Mouse (Mus musculus): ENCODE measurements around the gene Gm20388. TPM values are rescaled to one million over a fixed set of nuclear protein-coding genes. Genes with fewer than 3 reads are reported as not detected.
A peak's percentile ranks its signal among the peaks of the same experiment; 100 is the strongest.

Gene Gm20388
- total RNA-seq, 2 experiments from 2014 or later: 1.9 to 2.0 TPM

DNA sequence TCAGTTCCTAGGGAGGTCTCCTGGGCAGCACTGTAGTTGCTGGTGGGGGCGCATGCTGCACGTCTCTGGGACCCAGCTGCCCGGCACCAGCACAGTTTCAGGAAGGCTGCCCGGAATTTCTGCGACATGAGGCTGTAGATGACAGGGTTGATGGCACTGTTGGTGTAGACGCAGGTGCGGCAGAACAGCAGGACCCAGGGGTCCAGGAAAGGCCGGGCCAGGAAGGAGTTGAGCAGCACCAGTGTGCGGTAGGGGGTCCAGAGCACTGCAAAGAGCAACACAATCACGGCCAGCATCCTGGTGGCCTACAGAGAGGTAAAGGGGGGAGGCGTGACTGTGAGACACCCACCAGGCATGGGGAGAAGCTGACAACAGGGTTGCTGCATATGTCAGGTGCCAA is 2446.6 kb downstream of the Gm20388 start:
- DNase-seq: no peak

- DNase-seq: no peak
Observed at GRCm38 (mm10) chr8:122357641-122358040, 2447.0 kb downstream of the Gm20388 start.

- DNase-seq: no peak
Observed at GRCm38 (mm10) chr8:122359111-122359775, 2448.6 kb downstream of the Gm20388 start.

GRCm38 (mm10) chr8:122360696-122361416 is 2450.2 kb downstream of the Gm20388 start, which contains the start of gene Trhr2:
Gene Trhr2 (minus strand): TSS chr8:122360746.
- DNase-seq: no peak

DNA sequence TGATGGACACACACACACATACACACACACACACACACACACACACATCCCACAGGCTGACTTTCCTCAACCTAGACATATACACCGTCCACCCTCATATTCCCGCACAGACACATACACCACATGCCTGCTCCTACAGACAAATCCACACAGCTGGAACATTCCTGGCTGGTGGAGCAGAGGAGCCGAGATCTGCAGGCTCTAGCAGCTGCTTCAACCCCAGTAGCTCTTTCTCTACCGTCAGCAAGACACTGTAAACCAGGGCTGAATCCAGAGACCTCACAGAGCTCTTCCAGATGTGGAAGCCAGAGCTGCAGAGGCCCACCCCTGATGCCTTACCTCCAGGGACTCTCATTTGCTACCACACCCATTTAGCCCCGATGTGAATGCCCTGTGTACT is 2451.6 kb downstream of the Gm20388 start:
- no peak for DNase-seq

DNA sequence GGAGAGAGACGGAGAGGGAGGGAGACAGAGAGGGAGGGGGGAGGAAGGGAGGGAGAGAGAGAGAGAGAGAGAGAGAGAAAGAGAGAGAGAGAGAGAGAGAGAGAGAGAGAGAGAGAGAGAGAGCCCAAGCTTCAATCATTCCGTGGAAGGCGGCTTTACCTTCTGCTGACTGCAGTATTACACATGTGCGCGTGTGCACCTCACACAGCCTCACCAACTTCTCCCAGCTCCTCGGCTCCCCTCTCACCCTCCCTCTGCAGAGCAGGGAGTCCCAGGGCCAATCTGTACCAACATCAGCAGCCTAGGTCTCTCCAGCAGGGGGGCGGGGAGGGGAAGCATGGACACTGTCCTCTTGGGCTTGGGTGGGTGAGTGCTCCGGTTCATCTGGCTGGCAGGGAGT is 2452.3 kb downstream of the Gm20388 start:
- no peak for DNase-seq

GRCm38 (mm10) chr8:122368494-122368893 is 2457.9 kb downstream of the Gm20388 start:
- DNase-seq: no peak

DNA sequence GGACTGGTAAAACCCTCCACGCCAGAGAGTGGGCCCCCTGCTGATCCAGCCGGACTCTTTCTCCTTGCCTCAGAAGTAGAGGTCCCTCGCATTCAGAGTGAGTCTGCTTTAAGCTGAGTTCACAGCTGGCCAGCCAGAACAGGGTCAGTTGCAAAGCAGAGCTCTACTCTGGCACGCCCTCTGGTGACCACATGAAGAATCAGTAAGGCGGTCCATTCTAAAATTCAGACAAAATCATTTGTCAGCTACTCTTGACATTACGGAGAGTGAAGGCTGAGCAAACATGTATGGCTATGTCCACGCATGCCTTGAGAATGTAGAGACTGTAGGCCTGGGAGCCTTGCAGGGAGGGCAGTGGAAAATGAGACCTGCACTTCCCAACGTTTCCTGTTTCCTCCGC is 2459.0 kb downstream of the Gm20388 start:
- DNase-seq: peak; percentile 79

DNA sequence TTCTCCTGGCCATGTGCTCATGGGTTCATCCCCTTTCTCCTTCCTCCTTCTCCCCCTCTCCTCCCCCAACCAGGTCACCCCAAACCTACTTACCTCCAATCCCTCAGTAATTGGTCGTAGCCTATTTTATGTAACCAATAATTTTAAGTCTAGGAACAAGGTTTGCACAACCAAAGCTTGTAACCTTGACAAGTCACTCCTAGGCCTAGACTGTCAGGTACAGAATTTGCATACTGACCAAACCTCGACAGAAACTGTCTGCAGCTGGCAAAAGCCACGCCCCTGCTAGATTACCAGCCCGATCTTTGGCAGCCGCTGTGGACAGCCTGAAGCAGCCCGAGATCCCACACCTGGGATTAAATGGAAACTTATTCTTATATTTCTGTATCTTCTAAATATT is 2461.1 kb downstream of the Gm20388 start:
- no peak for DNase-seq

GRCm38 (mm10) chr8:122375320-122375719 is 2464.7 kb downstream of the Gm20388 start:
- DNase-seq: no peak

GRCm38 (mm10) chr8:122375751-122376364 is 2465.2 kb downstream of the Gm20388 start:
- DNase-seq: no peak

DNA sequence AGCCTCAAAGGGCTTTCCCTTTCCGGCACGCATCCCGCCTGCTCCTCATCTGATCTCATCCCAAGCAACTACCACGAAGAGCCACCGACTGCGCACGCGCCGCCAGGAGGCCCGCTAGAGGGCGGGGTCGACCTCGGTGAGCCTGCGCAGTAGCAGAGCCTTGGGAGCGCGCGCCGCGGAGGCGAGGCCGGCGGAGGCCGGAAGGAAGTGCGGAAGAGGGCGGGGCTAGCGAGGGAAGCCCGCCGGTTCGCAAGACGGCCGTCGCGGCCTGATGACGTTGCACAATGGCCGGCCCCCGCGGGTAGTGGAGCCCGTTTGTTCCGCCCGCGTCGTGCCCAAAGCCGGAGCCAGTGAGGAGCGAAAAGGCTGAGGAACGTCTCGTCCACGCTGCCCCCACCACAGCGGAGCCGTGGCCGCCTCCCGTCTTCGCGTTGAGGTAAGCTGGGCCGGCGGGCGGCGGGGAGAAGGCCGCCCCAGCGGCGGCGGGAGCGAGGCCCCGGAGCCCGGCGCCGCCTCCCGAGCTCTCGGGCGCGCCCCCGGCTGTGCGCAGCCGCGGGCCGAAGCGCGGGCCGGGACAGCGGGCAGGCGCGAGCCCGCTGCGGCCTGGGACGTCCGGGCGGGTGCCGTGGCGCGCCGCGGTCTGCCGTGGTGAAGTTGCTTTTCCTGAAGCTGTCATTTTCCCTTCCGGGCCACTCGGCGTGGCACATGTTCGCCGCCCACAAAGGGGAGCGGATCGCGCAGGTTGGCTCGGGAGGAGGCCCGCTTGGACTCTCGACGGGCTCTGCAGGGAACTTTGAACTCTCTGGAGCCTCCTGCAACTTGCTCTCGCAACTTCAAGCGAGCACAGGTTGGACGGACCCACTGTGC is 2466.0 kb downstream of the Gm20388 start, which contains the start of gene Zc3h18:
Zc3h18 (plus strand) TSS at position 245 of the 867 bp plus-strand sequence.
- DNase-seq: peak; percentile 99

DNA sequence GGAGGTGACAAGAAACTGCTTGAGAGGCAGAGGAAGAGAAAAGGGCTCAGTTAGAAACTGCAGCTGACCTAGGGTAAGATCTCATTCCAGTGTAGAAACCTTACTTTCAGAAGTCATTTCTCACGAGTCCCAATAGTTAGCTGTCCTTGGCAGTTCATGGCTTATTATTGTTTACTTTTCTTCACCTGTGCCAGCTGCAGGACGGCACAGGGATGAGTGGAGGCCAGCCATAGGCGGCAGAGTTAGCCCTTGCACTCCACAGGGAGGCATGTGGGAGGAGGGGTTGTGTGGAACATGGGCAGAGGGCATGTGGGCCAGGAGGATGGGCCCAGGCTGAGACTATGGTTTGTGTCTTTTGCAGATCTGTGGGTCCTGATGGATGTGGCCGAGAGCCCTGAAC is 2472.4 kb downstream of the Gm20388 start:
- no peak for DNase-seq

DNA sequence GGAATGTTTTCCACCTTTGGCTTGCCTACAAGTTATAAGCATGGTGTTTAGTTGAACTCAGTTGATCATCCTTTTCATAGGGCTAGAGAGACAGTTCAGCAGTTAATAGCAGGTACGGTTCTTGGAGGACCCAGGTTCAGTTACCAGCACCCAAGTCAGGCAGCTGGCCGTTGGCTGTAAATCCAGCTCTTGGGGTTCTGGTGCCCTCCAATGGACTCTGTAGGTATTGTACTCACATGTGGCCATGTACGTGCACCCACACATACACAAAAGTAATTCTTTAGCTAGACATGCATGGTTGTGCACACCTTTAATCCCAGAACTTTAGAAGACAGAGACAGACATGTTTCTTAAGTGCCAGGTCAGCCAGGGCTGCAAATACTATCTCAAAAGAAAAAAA is 2478.7 kb downstream of the Gm20388 start:
- no peak for DNase-seq

DNA sequence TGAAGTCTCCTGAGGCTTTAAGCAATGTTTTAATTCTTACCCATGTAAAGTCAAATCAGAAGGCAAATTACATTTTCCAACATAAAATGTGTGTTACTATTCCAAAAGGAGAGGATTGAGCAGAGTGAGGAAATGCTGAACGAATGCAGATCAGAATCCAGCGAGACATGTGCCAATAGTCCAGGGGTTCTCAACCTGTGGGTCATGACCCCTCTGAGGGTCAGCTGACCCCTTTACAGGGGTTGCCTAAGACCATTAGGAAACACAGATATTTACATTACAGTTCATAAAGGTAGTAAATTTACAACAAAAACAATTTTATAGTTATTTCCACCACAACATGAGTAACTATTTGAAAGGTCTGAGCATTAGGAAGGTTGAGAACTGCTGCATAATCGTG is 2480.1 kb downstream of the Gm20388 start:
- DNase-seq: no peak

DNA sequence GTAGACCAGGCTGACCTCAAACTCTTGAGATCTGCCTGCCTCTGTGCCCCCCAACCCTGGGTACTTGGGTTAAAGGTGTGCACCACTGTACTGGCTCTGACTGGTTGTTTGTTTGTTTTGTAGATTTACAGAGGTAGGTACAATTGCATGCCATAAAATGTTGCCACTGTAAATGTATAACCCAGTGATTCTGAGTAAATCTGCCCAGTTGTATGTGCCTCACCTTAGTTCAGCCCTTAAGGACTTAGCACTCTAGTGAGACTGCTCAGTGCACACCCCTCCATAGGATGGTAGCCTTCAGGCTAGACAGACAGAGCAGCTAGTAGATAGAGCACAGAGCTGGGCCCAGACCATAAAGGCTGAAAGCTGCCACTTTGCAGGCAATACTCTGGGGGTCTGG is 2483.1 kb downstream of the Gm20388 start:
- no peak for DNase-seq

- no peak for DNase-seq
Observed at GRCm38 (mm10) chr8:122395291-122395690, 2484.7 kb downstream of the Gm20388 start.

GRCm38 (mm10) chr8:122398186-122398585 is 2487.5 kb downstream of the Gm20388 start:
- DNase-seq: no peak

DNA sequence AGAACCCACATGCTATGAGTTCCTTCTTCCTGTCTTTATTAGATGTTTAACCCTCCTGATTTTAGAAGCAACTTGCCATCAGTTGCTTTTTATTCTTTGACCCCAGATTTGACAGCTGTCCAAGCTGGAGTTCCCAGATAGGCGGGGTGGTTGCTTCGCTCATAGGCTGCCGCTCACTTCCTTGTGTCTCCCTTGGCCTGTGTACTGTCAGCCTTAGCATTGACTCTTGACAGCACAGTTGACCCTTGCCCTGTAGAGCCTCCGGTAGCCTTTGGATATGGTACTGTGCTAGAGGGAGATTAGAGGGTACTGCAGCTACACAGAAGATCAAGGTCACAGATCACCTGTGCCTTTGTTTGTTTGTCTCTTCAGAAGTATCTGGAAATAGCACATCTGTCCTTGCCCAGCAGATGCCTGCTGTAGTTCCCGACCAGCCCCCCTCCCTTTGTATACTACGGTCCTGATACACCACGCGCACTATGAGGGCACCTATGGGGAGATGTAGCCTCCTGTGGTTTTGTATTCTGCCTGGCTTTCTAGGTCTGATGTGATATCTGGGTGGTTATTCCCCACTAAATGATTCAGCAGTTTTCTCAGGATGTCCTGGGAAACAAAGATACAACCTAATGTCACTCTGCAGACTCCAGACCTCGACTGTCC is 2494.6 kb downstream of the Gm20388 start:
- DNase-seq: no peak

- DNase-seq: no peak
Observed at GRCm38 (mm10) chr8:122407678-122408077, 2497.0 kb downstream of the Gm20388 start.

GRCm38 (mm10) chr8:122414311-122414710 is 2503.7 kb downstream of the Gm20388 start:
- DNase-seq: no peak

- DNase-seq: no peak
Observed at GRCm38 (mm10) chr8:122415554-122415953, 2504.9 kb downstream of the Gm20388 start.
